Mouse (Mus musculus) induced T-regulatory cell, adult 2 months (primary cell): ENCODE measurements around the gene Syt9.
A peak's percentile ranks its signal among the peaks of the same experiment; 100 is the strongest.

Experiments used
- DNase-seq: peaks from one replicate; pipeline ENCODE4 v3.0.0-alpha.2; 2012; ENCODE audit warnings: low read depth

Syt9 gene

DNA sequence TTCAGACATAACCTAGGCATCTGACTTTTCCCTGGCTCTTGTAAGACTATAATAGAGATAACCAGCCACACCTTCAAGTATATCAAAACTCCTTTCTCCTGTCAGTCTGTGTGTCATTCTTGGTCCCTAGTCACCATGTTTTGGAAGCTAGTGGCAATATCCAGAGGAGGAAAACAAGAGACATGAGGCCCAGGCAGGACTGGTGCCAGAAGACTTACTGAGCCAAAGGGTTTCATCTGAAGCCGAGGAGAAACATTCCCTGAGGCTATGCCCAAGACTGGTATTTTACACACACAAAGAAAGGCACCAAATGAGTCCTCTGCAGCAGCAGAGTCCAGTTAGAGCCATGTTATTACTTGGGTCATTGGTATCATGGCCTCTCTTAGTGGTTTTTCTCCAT is 174.5 kb downstream of the Syt9 start:
- DNase-seq = no peak

- no peak for DNase-seq
Measured at GRCm38 (mm10) chr7:107547872-107548271, 177.3 kb downstream of the Syt9 start.

- DNase-seq = no peak
Measured at GRCm38 (mm10) chr7:107553461-107553860, 182.9 kb downstream of the Syt9 start.

GRCm38 (mm10) chr7:107555906-107556305 is 185.4 kb downstream of the Syt9 start:
- DNase-seq = peak; percentile 22

DNA sequence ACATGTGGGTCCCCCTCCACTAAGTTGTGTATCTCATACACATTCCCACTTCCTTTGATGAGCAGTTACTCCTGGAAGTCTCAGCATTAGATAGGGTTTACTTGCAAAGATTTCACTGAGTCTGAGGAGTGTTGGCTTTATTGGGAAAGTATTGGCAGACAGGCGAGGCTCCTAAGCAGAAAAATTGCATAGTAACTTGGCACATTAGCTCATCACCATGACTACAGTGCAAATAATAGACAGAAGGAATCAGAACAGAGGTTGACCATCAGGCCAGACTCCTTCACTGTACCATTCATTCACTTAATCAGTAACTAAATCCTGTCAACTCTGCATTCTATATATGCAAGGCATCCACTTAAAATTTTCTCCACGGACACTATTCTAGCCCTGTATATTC is 190.1 kb downstream of the Syt9 start:
- no peak for DNase-seq

- no peak for DNase-seq
Measured at GRCm38 (mm10) chr7:107561584-107561983, 191.1 kb downstream of the Syt9 start.

DNA sequence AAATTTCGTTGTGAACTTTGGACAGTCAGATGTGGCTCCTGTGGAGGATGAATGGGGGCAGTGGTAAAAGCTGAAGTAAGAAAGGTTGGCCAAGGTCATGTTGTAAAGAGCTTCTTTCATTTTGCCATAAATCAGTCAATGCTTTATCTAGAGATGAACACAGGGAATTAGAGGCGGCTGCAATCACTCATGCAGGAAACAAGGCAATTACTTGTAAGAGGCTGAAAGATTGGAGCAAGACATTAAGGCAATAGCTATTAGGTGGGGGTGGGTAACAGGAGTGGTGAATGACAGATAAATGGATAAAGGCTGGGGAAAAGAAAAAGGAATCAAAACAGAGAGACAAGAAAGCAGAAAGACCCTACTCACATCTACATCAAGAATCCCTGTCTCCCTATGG is 193.2 kb downstream of the Syt9 start:
- DNase-seq = no peak

DNA sequence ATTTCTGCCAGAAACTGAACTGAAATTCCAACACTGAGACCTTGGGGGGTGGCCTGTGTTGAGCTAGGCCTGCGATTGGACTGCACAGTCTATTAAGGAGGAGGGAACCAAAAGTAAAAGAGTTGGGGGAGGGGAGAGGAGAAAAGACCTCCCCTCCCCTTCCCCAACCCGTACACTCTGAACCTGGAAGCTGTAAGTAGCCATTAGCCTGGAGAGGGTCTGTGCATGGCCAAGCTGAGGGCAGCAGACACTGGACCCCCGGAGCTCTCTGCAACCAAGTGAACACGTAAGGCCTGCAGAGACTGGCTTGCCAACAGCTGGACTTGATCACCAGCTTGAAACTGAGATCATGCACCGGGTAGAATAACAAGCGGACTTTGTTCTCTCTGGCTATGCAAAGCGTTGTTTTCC is 196.7 kb downstream of the Syt9 start, which contains the start of gene Olfml1:
TSS of gene Olfml1 (plus strand) at position 186 of the 411 bp plus-strand sequence.
- DNase-seq = no peak

GRCm38 (mm10) chr7:107567674-107568073 is 197.1 kb downstream of the Syt9 start:
- no peak for DNase-seq

DNA sequence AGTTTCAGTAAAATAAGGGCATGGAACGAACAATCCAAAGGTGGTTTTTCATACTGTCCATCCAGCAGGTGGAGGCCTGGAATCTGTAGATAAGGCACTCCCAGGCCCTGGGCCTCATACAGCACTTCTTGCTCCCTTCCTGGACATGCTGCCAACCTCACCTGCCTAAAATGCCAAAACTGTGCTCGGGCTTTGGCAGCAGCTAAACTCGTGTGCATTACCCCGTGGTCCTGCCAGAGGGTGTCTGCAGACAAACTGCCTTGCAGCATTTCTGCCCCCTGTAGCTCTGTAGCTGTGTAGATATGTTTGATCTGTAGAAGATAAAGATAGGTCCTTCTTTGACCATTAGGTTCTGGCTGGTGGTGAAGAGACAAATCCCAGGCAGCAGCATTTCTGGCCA is 198.4 kb downstream of the Syt9 start:
- DNase-seq = no peak

GRCm38 (mm10) chr7:107573856-107574255 is 203.3 kb downstream of the Syt9 start:
- DNase-seq = no peak

DNA sequence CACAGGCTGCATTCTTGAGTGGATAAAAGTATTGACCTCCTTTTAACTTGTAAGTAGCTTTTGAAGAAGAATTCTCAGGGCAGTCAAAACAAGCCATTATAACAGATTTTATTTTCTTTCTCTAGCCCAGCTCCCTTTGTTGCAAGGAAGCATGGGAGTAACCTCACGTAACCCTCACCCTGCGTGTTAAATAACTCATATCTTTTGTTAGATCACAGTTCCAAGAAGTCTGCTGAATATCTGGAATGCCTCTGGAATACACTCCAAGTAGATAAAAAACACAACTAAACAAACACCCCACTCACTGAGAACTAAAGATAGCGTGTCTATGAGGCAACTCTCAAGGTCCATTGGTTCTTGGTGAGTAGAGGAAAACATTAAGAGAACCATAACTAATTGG is 203.7 kb downstream of the Syt9 start:
- DNase-seq = no peak

DNA sequence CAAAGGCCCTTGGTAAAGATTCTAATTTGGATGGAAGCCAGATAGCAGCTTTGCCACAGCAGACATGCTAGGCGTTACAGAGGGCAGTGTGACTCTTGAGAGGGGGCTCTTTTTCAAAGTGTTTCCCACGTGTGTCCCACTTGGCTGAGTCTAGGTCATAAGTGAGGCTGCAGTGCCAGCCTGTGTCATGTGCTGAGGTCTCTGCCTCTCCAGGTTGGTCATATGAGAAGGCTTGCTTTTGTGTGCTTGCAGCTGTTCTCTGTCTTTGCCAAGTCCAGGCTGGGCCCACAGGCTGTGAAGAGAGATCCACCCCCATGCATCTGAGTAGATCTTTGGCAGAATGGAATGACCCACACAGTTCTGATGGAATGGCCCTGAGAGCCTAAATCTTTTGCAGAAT is 222.1 kb downstream of the Syt9 start:
- no peak for DNase-seq

- DNase-seq = peak; percentile 4
Measured at GRCm38 (mm10) chr7:107593904-107594303, 223.4 kb downstream of the Syt9 start.

- DNase-seq = peak; percentile 70
Measured at GRCm38 (mm10) chr7:107594325-107594856, 223.9 kb downstream of the Syt9 start.

GRCm38 (mm10) chr7:107594857-107595402 is 224.4 kb downstream of the Syt9 start, which contains the start of gene Ppfibp2:
Gene Ppfibp2 (plus strand): TSS chr7:107595207.
- peak; percentile 83 for DNase-seq

DNA sequence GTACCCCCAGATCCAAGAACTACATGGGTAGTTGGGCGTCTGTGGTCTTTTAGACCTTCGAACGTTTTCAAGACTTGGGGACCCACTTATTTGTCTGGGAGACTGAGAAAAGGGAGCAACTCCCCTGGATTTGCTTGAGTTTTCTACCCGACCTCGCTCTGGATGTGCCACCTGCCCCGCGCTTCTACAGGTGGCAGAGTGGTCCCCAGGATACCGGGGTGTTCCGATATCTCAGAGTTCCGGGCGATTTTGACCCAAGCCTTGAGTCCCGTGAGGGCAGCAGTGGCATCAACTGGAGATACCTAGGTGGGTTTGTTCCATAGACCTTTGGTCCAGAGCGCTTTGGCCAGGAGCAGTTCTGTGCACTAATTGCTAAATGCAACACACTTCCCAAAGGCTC is 224.9 kb downstream of the Syt9 start:
- no peak for DNase-seq

DNA sequence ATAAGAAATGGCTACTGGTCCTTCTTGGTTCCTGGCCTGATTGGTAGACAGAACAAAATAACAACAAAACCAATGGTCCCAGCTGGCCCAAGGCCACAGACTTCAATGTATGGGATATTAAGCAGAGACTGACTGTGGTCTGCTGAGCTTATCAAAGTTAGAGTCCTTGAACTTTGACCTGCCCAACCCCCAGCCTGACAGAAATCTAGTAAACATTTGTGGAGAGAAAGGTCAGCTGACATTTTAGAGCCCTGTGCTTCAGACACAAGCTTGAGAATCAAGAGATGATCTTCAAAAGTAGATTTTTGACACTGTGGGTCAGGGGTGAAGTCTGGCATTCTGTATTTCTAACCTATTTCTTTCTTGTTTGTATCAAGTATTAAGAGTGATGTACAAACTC is 226.2 kb downstream of the Syt9 start:
- no peak for DNase-seq

DNA sequence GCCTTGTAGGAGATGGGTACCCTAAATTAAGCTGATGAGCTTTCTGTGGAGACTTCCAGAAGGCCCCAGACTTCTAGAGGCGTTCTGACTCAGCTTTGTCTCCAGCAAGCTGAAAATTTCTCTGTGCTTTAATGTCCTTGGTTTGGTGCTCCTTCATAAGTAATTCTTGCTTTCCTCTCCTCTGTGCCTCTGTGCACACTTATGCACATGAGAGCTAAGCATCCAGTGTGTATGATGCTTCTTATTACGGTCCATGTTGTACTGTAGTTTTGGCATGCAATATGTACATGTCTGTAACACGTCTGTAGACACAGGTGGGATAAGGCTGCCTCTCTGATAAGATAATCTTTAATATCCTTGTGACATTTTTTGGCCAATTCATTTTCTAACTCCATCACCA is 227.4 kb downstream of the Syt9 start:
- no peak for DNase-seq
